Mouse (Mus musculus) bone marrow, adult 2 months (tissue): ENCODE data around the gene Dgkz. TPM values are rescaled to one million over a fixed set of nuclear protein-coding genes. Genes with fewer than 3 reads are reported as not detected.

ENCODE experiments used
- H3K27ac ChIP-seq: fragments of 200-500 bp; 2 replicates; pipeline ENCODE4 v1.5.1; 2012; ENCODE audit warnings: low read depth, mild to moderate bottlenecking, control low read depth, inconsistent platforms, low read length; ENCODE audit not compliant: control insufficient read depth, poor library complexity, insufficient read depth
- H3K4me1 ChIP-seq: fragments of 200-500 bp; 2 replicates; pipeline ENCODE4 v1.6.1; 2011; ENCODE audit warnings: low read length; ENCODE audit not compliant: control insufficient read depth, insufficient read depth
- H3K4me3 ChIP-seq: fragments of 200-500 bp; replicated peaks from 2 replicates; pipeline ENCODE3; 2011; ENCODE audit warnings: mild to moderate bottlenecking, low read depth, low read length, control low read depth; ENCODE audit not compliant: control insufficient read depth
- CTCF ChIP-seq: fragments of 200-500 bp; IDR thresholded peaks from 2 replicates; pipeline ENCODE4 v1.5.1; 2011; ENCODE audit warnings: low read length, control low read depth; ENCODE audit not compliant: control insufficient read depth, insufficient read depth
- POLR2A ChIP-seq: fragments of 200-500 bp; IDR thresholded peaks from 2 replicates; pipeline ENCODE4 v1.6.1; 2011; ENCODE audit warnings: low read depth, mild to moderate bottlenecking, control low read depth, low read length, borderline replicate concordance; ENCODE audit not compliant: control insufficient read depth
- WGBS: fragments of 180-500 bp; shearing (Covaris S2); methylation state at CpG from one replicate; pipeline ENCODE4 v1.1.7; 2018; 5-methylcytosine and 5-hydroxymethylcytosine counted together
- polyA plus RNA-seq: library from polyadenylated mRNA; stranded (reverse); fragments of >200 nt; gene quantifications from 2 replicates; pipeline ENCODE4 v1.2.4, GENCODE M21; 2011; ENCODE audit warnings: low replicate concordance; ENCODE audit not compliant: missing spikeins, insufficient read depth, insufficient read length

The Dgkz gene
- polyA plus RNA-seq, 1 experiment = 229 TPM

- no peaks in the 10 kb centered on the region for H3K4me1 ChIP-seq
- no peak overlapping the region for H3K4me3 ChIP-seq
- no peak overlapping the region for H3K27ac ChIP-seq
- TF ChIP-seq CTCF (no peak), POLR2A (no peak)
Observed at GRCm38 (mm10) chr2:91897968-91898367, 77.7 kb downstream of the Dgkz start.

GRCm38 (mm10) chr2:91895401-91895800 is 80.3 kb downstream of the Dgkz start:
- 91% methylated on average over 3 of the region's 3 CpGs for WGBS
- no peaks in the 10 kb centered on the region for H3K4me1 ChIP-seq

DNA sequence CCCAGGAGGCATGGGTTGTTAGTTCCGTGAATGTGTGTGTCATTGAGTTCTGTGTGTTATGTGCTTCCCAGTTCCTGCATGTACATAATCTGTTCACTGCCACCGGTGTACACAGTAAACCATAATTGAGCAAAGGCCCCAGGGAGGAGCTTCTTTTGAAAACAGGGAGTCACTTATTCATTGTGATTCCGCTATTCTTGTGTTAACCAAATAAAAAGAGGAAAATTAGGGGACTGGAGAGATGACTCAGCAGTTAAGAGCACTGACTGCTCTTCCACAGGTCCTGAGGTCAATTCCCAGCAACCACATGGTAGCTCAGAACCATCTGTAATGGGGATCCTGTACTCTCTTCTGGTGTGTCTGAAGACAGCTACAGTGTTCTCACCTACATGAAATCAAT is 80.9 kb downstream of the Dgkz start:
- H3K4me3 ChIP-seq = no peak overlapping the region
- TF ChIP-seq POLR2A (no peak), CTCF (no peak)
- no peaks in the 10 kb centered on the region for H3K4me1 ChIP-seq
- WGBS = 87% methylated on average over 3 of the region's 3 CpGs
- H3K27ac ChIP-seq = no peak overlapping the region

More at GRCm38 (mm10) chr2:91895401-91895800, 80.3 kb downstream of the Dgkz start:
- Histone ChIP-seq H3K4me3 (no peak overlapping the region), H3K27ac (no peak overlapping the region)
- no peak for TF ChIP-seq CTCF
- no peak for TF ChIP-seq POLR2A

DNA sequence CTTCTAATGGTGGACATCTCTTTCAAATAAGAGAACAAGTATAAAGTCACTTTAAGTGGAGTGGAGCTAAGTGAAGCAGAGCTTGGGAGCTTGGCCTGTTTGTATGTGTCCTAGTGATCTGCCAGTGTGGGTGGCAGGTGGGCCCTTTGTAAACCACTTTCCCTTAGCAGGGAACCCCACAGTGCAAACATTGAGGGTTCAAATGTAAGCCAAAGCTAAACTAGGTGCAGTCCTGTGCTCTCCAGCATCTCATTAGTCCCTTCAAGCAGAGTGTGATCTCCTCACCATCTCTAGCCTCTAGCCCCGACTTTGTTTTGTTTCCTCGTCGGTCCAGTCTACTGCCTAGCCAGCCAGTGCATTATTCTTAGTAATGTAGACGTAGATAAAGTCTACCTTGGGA is 91.0 kb downstream of the Dgkz start:
- Histone ChIP-seq H3K4me1 (no peaks in the 10 kb centered on the region; the same call in 1 of the 2 replicates), H3K4me3 (no peak overlapping the region), H3K27ac (no peak overlapping the region)
- WGBS = 82% methylated on average over 4 of the region's 4 CpGs
- TF ChIP-seq CTCF = no peak
- no peak for TF ChIP-seq POLR2A

DNA sequence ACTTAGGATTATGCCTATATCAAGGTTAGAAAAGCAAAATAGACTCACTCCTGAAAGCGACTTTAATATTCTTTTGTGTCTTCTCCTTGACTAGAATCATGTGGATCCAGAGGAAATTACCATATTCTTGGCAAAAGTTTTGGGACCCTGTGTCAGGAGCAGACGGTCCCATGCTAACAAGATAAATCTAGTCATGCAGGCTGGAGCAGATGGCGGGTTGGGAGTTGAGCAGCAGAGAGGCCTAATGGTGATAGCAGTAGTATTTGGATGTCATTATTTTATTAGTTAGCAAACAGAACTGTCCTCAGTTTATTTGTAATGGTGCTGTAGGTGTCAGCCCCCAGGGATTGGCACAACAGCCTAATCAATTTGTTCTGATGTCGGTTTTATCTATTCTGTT is 91.7 kb downstream of the Dgkz start:
- H3K4me1 ChIP-seq = no peaks in the 10 kb centered on the region; the same call in 1 of the 2 replicates
- no peak for TF ChIP-seq POLR2A
- no peak for TF ChIP-seq CTCF
- WGBS = 85% methylated on average over 4 of the region's 4 CpGs
- H3K4me3 ChIP-seq = no peak overlapping the region
- no peak overlapping the region for H3K27ac ChIP-seq

Other genes starting within 250 kb of the Dgkz start
- gene Ambra1, start 245.7 kb downstream of the Dgkz start, polyA plus RNA-seq = 8.3 and 21.1 TPM in 2 replicates
- not detected in 2 replicates for gene Chrm4, start 48.6 kb downstream of the Dgkz start, polyA plus RNA-seq
- 14.9 and 18.6 TPM in 2 replicates for gene Mdk, start 43.6 kb downstream of the Dgkz start, polyA plus RNA-seq
- gene Gm9821, start 30.2 kb downstream of the Dgkz start, polyA plus RNA-seq = not detected in 2 replicates
- gene Creb3l1, start 48.6 kb upstream of the Dgkz start, polyA plus RNA-seq = 1.6 and 1.7 TPM in 2 replicates
- gene Phf21a, start 117.3 kb upstream of the Dgkz start, polyA plus RNA-seq = 21.1 and 52.8 TPM in 2 replicates